Mouse (Mus musculus) mesoderm, embryonic 11.5 days (tissue): ENCODE data around the gene Atp6v0e.

Source experiments
- DNase-seq: peaks from one replicate; pipeline ENCODE4 v3.0.0-alpha.2; 2012; ENCODE audit warnings: low read depth, low spot score

The Atp6v0e gene

DNA sequence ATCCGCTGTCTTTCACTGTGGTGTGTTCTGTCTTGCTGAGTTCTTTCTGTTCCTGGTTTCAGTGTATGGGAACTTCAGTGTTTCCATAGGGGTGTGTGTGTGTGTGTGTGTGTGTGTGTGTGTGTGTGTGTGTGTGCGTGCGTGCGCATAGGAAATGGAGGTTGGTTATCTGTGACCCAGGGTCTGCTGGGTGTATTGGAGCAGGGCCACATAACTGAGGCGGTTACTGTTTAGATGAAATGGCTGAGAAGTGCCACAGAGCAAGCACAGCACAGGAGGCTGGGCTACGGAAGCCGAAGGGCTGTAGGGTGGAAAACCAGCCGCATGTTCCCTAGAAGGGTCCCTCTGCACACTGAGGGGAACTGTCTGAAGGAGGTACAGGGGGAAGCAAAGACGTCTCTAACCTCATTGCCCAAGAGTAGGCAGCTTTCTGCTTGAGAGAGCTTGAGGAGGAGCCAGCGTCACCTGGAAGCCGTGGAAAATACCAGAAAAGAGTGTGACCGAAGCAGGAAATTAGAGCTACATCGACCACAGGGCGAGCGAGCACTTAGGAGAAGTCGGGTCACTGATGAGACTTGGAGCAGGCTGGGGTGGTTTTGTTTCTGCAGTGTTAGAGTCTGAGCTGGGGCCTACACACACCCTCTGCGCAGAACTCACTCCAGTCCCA, 23.4 kb downstream of the Atp6v0e start:
- no peak for DNase-seq

GRCm38 (mm10) chr17:26688795-26689735, 26.0 kb downstream of the Atp6v0e start:
- no peak for DNase-seq

GRCm38 (mm10) chr17:26689810-26690209, 26.8 kb downstream of the Atp6v0e start:
- DNase-seq: no peak

GRCm38 (mm10) chr17:26690236-26690635, 27.2 kb downstream of the Atp6v0e start:
- no peak for DNase-seq

- no peak for DNase-seq
These were observed 28.1 kb downstream of the Atp6v0e start for GRCm38 (mm10) chr17:26691110-26691509.

DNA sequence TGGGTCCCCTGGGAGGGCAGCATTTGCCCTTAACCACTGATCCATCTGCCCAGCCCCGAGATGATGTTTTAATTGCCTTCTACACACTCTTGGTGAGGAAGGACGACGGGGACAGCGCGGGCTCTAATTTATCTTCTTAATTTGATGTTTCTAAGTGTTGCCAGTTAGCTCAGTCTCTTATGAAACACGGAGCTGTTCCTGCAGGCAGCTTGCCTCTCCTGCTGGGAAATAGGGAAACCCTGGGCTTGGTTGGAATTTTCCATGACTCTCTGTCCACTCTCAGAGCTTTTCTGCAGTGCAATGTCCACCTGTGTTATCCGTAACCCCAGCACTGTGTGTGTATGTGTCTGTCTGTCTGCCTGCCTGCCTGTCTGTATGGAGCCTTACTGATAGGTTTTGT, 30.4 kb downstream of the Atp6v0e start:
- no peak for DNase-seq

DNA sequence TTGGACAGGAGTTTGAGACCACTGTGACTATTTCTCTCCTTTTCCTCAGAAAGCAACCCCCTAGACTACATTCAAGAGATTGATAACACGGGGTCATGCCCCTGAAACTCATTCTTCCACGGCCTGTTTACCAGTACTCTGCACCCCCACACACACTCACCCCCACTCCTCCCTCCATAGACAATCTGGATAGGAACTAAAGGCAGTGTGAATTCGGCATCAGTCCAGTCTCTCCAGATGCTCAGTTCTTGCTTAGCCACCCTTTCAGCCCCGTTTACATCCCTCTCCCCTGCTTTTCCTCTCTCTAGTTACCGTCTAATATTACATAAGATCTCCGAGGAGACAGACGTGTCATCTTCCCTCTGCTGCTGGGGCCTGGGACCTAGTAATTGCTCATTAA, 31.1 kb downstream of the Atp6v0e start:
- DNase-seq: no peak

- DNase-seq: no peak
These were observed 32.2 kb downstream of the Atp6v0e start for GRCm38 (mm10) chr17:26695193-26695592.

DNA sequence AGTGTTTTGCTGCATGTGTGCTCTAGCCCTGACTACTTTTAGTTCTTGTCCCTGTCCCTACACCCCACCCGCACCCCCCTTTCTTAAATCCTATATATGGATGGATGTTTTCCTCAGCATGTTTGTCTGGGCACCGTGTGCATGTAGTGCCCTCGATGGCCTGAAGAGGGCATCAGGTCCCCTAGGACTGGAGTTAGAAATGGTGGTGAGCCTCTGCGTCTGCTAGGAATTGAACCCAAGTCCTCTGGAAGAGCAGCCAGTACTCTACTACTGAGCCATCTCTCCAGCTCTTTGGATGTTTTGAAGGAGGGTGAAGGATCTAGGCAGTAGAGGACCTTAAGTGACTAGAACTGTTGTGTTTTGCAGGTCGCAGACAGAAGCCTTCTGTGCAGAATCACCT, 35.8 kb downstream of the Atp6v0e start:
- DNase-seq: no peak

- no peak for DNase-seq
These were observed 37.0 kb downstream of the Atp6v0e start for GRCm38 (mm10) chr17:26699819-26700616.

- no peak for DNase-seq
These were observed 38.5 kb downstream of the Atp6v0e start for GRCm38 (mm10) chr17:26701565-26701964.

DNA sequence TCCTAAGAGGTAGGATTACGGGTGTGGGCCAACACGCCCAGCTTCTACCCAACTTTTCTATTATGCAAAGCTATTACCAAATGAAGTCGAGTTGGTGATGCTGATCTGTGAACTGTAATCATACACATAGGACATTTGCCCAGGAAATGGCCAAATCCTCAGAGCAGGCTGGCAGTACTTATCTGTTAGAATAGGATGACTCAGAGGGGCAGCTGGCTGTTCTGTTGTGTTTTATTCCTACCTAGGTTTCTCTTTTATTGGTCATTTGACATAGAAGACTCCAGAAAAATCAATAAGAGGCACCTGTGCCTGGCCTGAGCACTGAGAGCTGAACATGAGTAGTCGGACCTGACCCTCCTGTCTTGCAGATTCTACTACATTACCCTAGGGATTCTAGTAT, 39.6 kb downstream of the Atp6v0e start:
- DNase-seq: no peak

GRCm38 (mm10) chr17:26703671-26704070, 40.6 kb downstream of the Atp6v0e start:
- no peak for DNase-seq

- no peak for DNase-seq
These were observed 42.7 kb downstream of the Atp6v0e start for GRCm38 (mm10) chr17:26705463-26706359.

GRCm38 (mm10) chr17:26707066-26707465, 44.0 kb downstream of the Atp6v0e start:
- no peak for DNase-seq

- DNase-seq: no peak
These were observed 45.5 kb downstream of the Atp6v0e start for GRCm38 (mm10) chr17:26708499-26708898.

DNA sequence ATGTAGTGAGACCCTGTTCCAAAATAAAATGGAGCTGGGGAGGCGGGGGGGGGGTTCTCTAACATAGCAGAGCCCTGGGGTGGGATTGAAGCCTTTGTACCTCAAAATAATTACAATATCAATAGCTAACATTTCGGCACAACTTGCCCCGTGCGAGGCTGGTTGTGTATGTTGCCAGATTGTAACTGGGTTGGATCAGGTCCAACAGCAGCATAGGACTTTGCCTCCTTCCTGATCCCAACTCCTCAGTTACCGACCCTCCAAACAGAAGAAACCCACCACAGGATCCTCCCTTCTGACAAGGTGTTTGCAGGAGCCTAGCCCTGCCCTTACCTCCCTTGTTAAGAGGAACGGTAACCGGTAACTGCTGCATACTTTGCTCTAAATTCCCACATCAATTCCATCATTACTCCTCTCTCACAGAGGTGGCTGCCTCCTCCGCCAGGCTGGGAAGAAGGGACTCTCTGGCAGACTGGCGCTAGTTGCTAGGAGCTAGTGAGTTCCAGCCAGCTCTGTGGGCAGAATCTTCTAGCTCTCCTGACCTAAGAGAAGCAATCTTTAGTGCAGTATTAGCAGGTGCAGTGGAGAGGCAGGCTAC, 46.1 kb downstream of the Atp6v0e start:
- no peak for DNase-seq

DNA sequence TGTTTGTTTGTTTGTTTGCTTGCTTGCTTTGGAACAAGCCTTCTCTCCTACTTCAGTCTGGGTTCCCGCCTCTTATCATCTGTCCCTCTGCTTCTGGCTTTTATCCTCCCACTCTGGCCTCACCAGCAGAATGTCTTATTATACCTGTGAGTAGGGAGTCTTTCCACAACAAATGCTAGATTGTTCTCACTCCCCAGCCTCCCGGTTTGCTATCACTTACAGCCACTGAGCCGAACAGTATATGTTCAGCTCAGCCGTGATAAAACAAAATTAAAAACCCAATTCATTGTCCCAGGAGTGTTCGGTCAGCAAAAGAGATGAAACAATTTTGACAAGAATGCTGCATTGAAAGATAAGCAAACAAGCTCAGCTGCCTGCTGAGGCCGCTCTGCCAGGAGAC, 47.0 kb downstream of the Atp6v0e start:
- DNase-seq: no peak

GRCm38 (mm10) chr17:26715271-26715758, 52.3 kb downstream of the Atp6v0e start, which contains the start of gene Crebrf:
Gene Crebrf, plus strand, starts transcription at chr17:26715650.
- peak; percentile 97 for DNase-seq
